Mouse (Mus musculus) right cerebral cortex, postnatal 4 days (tissue): Measurements from ENCODE around the gene Spred3.
"Not testable (repeated sequence)": the region's sequence is repeated elsewhere in the genome, so short reads cannot be mapped to it uniquely, and the experiment has no call there.

ENCODE experiments used
- DNase-seq: peaks from one replicate; pipeline ENCODE4 v3.0.0-alpha.2; 2022

Spred3 gene

DNA sequence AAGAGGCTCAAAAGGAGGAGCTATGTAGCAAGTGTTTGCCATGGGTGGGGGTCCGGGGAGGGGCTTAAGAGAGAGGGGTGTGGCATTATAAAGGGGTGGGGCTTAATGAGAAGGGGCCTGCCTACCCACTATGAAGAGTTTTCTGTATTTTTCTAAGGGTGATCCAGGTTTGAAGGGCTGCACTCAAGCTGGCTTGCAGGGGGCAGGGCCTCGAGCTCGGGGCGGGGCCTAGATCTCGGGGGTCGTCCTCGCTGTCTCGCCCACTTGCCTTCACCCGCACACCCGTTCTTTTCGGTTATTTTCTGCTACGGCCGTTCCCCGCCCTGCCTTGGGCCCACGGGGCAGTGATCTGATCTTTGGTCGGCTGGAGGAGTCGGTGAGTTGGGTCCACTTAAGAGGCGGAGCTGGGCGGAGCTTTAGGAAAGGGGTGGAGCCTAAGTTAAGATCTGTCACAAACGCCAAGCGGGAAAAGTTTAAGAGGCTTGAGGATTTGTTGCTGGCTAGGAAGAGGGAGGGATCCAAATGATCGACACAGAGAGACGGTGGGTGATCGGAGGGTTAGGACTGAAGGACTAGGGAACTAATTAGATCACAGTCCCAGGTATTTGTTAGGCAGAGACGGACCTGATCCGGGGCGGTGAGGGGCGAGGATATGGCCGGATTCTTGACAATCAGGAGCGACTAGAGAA, at the start of gene Spred3, which contains the start of gene Ggn:
Spred3 (minus strand) TSS at position 346 of the 689 bp plus-strand sequence.
Ggn (plus strand) TSS at position 145 of the 689 bp plus-strand sequence.
- peak; percentile 44 for DNase-seq

DNA sequence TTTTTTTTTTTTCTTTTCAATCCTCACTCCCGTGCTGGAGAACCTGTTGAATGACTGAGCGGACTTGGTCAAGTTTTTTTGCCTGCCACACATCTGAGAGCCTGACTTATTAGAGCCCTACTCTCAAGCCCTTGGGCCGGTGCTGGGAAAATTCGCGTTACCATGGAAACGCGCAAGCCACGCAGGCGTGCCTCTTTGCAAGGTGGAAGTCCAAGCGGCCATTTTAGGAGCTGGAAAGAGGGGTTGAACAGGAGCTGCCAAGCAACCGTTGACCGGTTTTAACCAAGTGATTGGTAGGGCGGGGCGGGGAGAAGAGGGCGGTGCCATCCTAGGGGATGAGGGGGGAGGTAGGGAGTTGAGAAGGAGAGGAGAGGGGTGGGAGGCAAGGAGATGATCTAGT, 44.6 kb upstream of the Spred3 start:
- no peak for DNase-seq

DNA sequence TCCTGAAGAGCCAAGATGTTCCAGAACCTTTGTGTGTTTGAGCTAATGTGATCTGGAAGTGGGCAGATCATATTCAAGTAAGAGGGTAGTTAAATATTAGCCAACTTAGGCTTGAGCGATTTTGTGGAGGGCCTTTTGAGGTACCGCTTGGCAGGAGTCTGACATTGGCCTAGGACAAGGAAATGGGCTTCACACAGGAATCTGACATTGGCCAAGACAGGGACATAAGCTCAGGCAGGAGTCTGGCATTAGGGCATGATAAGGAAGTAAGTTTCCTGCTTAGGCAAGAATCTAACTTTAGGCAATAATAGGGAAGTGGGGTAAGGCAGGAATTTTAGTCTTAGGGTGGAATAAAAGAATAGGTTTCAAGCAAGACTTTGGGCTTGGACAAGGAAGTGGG, 44.0 kb upstream of the Spred3 start:
- DNase-seq, result no peak

DNA sequence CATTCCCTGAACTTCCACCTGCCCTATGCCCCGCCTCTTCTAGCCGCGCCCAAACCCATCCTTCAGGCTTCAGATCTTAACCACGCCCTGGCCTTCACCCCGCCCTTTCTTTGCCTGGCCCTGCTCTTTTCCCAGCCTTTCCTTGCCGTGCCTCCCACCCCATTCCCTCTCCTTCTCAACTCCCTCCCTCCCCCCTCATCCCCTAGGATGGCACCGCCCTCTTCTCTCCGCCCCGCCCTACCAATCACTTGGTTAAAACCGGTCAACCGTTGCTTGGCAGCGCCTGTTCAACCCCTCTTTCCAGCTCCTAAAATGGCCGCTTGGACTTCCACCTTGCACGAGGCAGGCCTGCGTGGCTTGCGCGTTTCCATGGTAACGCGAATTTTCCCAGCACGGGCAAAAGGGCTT, 43.5 kb upstream of the Spred3 start, which contains the start of gene Catsperg1:
Catsperg1 (minus strand) TSS at position 361 of the 408 bp plus-strand sequence.
- peak; percentile 42 for DNase-seq

DNA sequence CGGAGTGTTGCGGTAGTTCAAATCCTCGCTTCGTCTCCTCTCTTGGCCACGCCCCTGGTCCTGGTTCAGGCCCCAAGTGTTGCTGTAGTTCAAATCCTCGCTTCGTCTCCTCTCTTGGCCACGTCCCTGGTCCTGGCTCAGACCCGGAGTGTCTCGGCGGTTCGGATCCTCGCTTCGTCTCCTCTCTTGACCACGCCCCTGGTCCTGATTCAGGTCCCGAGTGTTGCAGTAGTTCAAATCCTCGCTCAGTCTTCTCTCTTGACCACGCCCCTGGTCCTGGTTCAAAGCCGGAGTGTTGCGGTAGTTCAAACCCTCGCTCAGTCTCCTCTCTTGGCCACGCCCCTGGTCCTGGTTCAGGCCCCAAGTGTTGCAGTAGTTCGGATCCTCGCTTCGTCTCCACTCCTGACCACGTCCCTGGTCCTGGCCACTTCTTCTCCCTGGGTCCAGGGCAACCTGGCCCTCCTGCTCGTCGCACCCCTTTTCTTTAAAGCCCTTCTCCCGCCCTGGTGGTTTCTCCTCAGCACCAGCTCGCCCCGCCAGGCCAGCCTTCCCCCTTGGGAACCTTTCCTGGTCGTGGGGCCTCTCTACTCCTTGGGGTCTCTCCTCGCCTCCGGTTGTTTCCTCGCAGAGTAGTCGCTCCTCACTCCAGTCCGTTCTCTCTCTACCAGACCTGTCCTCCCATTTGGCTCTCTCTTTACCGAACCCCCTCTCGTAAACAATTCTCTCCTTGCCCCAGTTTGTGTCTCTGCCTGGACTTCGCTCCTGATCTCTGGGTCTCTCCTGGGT, 42.8 kb upstream of the Spred3 start:
- DNase-seq, result not testable (repeated sequence)

DNA sequence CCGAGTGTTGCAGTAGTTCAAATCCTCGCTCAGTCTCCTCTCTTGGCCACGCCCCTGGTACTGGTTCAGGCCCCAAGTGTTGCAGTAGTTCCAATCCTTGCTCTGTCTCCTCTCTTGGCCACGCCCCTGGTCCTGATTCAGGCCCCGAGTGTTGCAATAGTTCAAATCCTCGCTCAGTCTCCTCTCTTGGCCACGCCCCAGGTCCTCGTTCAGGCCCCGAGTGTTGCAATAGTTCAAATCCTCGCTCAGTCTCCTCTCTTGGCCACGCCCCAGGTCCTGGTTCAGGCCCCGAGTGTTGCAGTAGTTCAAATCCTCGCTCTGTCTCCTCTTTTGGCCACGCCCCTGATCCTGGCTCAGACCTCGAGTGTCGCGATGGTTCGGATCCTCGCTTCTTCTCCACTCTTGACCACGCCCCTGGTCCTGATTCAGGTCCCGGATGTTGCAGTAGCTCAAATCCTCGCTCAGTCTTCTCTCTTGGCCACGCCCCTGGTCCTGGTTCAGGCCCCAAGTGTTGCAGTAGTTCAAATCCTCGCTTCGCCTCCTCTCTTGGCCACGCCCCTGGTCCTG, 42.1 kb upstream of the Spred3 start:
- no peak for DNase-seq

DNA sequence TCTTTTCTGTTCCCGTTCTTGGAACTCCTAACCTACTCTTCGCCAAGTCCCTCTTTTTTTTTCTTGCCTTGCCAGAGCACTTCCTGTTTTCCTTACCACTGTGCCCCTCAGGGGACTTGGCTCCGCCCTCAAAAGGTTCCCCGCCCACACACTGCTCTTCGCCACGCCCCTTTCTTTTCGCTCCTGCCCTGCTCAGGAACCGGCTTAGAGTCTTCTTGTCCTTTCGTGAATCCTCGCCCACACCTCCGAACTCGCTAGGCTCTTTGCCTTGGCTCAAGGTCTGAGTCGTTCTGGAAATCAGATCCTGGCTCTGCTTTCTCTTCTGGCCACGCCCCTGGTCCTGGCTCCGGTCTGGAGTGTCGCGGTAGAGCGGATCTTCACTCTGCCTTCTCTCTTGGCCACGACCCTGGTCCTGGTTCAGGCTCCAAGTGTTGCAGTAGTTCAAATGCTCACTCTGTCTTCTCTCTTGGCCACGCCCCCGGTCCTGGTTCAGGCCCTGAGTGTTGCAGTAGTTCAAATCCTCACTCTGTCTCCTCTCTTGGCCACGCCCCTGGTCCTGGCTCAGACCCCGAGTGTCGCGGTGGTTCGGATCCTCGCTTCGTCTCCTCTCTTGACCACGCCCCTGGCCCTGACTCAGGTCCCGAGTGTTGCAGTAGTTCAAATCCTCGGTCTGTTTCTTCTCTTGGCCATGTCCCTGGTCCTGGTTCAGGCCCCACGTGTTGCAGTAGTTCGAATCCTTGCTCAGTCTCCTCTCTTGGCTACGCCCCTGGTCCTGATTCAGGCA, 41.4 kb upstream of the Spred3 start:
- peak; percentile 53 for DNase-seq

DNA sequence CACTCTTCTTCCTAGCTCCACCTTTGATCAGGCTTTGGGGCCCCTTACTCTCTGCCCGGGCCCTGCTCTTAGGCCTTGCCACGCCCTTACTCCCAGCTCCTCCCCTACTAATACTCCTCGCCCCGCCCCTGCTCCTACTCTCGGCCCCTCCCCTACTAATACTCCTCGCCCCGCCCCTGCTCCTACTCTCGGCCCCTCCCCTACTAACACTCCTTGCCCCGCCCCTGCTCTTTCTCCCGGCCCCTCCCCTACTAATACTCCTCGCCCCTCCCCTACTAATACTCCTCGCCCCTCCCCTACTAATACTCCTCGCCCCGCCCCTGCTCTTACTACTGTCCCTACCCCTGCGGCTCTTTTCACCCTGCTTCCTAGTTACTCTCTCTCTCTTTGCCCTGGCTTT, 40.8 kb upstream of the Spred3 start:
- DNase-seq, result not testable (repeated sequence)

DNA sequence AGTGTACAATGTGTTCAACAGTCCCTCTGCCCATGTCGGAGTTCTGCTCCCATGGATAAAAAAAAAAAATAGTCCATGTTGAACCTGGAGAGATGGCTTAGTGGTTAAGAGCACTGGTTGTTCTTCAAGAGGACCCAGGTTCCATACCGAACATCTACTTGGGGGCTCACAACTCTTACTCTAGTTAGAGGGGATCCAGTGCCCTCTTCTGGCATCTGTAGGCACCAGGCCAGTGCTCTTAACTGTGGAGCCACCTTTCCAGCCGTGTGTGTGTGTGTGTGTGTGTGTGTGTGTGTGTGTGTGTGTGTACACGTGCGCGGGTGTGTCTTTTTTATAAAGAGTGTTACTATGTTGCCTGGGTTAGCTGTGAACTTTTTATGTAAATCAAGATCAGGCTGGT, 32.4 kb upstream of the Spred3 start:
- DNase-seq, result no peak

DNA sequence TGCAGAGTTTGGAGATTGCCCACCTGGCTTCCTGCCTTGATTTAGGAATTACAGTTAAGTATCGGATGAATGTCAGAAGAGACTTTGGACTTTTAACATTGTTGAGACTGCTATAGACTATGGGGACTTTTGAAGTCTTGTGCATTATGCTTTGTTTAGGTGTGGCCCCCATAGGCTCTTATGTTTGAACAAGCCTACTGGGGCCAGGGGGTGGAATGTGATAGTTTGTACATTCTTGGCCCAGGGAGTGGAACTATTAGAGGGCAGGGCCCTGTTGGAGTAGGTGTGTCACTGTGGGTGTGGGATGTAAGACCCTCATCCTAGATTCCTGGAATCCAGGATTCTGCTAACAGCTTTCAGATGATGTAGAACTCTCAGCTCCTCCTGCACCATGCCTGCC, 24.0 kb upstream of the Spred3 start:
- not testable (repeated sequence) for DNase-seq

DNA sequence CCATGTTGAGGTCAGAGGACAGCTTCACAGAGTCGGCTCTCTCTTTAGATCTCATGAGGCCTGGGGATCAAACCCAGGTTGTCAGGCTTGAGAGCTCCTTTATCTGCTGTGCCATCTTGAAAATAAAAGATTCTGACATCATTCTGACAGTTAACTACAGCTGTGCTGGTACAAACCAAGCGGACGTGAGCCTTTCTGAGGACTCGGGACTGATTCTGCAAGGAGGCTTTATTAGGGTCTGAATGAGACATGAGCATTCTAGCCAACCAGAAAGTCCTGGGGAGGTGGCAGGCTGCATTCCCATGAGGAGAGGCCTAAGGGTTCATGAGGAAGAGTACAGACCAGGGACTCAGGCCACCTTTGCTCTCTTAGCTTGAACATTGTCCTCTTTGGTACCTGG, 11.1 kb upstream of the Spred3 start:
- DNase-seq, result not testable (repeated sequence)

DNA sequence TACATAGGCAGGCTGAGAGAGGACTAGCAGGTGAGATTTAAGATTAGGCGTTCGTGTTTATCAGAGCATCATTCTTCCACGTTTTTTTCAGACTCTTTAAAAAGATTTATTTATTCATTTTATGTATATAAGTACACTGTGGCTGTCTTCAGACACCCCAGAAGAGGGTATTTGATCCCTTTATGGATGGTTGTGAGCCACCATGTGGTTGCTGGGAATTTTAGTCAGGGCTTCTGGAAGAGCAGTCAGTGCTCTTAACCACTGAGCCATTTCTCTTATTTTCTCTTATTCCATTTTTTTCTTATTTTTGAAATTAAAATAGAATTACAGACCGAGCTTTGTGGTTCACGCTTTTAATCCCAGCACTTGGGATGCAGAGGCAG, 10.6 kb upstream of the Spred3 start:
- DNase-seq, result no peak

DNA sequence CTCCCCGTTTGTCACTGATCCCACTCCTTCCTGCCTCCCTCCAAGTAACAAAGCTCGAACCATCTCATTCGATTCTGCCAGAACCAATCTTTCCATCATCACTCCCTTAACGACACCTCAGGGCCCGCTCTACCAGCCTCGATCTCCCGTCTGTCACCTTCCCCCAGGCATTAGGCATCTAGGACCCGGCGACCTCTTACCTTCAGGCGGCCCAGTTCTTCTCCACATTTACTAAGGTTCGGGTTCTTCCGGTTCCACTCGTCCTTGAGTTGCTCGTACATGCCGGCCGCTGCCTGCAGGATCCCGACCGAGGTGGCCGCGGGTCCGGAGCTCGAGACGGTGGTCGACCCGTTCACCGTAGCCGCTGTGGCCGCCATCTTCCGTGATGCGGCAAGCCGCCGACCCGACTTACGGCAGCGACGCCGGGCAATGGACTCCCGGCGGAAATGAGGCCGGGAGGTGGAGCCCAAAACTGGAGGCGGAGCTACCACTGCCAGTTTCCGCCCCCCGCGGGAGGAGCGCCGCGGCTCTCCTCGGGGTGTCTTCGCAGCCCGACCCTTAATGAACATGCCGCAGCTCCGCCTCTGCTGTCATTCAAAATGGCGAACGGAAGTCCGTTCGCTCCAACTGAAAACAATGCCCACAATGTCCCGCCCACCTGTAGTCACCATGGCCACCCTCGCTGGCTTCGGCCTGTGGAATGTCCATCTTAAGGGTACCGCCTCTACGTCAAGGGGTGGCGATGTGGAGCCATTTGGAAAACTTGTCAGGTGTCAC, 10.1 kb upstream of the Spred3 start, which contains the start of gene Psmd8:
Psmd8 (minus strand) TSS at position 625 of the 777 bp plus-strand sequence.
- peak; percentile 88 for DNase-seq

DNA sequence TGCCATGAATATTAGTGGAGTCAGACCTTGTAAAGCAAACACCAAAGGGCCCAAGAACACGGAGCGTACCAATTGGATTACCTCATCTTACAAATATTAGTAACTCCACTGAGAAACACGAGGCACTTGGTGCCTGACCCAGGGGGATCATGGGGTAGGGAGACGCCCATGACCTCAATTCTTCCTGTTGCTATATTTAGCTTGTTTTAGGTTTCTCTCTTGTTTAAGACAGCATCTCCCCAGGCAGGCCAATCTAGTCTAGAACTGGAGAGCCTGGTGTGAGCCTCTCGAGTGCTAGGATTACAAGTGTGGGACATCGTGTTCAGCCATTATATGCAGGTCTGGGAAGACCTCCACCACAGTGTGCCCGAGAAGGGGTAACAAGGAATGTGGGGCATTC, 9.1 kb upstream of the Spred3 start:
- no peak for DNase-seq

DNA sequence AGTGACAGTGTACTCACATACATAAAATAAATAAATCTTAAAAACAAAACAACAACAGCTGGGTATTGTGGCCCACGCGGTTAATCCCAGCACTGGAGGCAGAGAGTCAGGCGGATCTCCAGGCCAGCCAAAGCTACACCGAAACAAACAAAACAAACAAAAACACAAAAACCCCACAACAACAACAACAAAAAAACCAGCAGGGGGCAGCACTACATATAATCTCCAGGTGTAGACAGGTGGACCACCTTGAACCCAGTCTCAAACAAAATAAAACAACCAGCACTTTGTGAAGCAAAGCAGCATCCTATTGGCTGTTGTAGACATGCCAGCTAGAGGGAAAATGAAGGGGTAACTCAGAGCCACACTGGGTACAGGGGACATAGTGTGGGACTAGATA, 7.9 kb upstream of the Spred3 start:
- no peak for DNase-seq

DNA sequence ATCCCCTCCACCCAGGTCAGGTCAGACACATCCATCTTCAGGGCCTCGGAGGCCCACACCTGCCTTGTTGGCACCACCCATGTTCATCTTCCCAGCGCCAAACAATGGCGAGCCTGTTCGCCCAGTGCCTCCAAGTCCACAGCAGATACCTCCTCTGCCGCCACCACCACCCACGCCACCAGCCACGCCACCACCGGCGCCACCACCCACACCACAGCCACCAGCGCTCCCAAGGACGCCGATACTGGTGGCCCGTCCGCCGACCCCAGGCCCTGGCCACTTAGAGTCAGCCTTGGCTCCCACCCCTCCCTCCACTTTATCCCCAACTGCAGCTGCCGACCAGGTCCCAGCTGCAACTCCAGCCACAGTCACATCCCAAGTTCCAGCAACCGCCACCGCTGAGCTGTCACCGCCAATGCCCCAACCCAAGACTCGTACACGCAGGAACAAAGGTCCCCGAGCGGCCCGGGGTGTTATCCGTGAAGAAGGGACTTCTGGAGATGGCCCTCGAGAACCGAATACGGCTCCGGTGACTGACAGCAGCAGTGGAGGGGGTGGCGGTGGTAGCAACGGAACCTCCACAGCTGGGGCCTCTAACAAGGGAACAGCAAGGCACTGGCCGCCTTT, 2.3 kb upstream of the Spred3 start:
- no peak for DNase-seq

DNA sequence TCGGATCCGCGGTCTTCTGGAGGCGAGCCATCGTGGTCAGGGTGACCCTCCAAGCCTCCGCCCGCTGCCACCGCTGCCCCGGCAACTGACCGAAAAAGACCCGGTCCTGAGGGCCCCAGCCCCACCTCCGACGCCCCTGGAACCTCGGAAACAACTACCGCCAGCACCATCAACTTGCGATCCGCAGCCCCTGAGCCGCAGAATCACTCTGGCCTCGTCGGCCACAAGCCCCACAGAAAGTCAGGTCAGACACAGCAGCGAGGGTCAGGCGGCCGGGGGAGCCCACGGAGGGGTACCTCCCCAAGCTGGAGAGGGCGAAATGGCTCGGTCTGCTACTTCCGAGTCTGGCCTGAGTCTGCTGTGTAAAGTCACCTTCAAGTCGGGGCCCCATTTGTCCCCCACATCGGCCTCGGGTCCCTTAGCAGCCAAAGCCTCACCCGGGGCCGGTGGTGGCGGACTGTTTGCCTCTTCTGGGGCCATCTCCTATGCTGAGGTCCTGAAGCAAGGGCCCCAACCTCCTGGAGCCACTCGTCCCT, 1.4 kb upstream of the Spred3 start:
- DNase-seq, result peak; percentile 30

DNA sequence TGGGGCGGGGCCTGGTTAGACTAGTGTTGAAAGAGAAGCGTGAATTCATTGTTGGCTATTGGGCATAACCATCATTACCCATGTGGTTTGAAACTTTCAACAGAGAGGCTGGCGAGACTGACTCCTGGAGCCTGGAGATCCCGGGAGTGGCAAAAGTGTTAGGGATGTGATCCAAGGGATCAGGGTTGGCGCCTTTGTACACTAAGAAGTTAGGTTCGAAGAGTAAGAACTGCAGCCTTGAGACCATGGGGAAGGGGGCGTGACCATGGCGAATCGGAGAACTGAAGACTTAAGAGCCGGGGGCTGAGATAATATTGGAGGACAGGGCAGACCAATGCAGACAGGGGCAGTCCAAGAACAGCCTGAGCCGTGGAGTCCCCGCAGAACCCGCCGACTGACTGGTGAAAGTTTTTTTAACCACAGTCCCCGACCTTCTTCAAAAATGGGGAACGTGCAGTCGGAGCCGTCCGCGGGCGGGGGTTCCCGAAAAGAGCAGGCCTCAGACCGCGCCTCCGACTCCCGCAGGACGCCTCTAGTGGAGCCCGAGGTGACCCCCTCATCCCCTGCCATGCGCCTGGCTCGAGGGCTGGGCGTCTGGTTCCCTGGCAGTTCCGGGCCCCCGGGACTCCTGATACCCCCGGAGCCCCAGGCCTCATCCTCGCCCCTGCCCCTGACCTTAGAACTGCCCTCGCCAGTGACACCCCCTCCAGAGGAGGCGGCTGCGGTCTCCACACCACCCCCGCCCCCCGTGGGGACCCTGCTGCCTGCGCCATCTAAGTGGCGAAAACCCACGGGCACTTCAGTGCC, 747 bp upstream of the Spred3 start:
- no peak for DNase-seq

DNA sequence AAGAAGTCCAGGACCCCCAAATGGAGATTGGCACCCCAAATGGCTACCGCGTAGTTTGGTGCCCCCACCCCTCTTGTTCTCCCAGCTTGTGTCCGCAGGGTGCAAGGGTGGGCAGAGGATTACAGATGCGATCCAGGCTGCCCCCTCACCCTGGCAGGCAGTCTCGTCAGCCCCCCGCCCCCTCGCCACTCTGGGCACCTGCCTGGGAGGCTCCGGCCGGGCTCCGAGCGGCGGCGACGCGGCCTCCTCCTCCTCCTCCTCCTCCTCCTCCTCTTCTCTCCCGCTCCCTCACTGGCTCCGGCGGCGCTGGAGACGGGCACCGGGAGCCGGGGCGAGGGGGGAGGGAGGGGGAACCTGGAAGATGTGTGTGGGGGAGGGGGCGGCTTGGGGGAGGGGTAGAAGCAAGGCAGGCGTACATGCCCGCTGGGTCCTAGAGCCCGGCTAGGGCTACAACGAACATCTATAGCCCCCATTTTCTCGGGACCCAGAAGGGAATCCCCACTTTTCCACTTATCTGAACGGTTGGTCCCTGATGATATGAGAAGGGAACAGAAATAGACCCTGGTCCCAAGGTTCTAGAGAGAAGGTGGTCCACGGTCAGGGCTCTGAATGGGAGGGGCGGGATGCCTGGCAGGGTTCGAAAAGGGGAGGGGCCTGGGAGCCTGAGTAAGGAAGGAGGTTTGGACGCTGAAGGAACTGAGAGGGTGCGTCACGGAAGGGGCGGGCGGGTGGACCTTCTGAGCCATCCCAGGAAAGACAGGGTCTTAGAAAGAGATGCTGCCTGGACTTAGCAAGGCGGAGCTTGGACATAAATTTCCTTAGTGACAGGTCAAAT, 763 bp downstream of the Spred3 start:
- DNase-seq, result peak; percentile 81
